Comparison of ENCODE assay signal across 8 mouse cellular contexts in the genomic region with DNA sequence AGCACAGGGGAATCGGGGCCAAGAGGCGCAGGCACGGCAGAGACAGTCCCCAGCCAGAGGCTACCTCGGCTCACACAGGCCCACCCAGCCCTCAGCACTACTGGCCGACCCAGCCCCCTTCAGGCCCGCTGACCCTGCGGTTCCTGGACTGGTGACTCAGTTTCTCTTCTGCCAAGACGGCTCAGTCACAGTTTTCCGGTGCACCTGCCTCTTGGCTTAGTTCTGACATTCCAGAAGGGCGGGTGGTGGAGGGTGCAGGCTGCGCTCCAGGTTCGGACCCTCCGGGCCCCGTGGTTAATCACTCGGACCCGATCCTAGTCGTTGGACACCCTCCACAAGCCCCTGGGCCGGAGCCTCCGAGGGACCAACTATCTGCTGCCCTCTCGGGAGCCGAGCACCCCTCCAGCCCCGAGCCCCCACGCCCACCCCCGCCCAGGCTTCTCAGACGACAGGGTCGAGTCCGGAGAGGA. TPM values are rescaled to one million over a fixed set of nuclear protein-coding genes. Genes with fewer than 3 reads are reported as not detected.
DNase-seq lines count a peak whose midpoint lies in the region; ATAC-seq and TF ChIP-seq lines count a peak whose summit lies in the region.

No protein-coding gene starts in this region.

- WGBS in lung, embryonic 16.5 days, result under 1% methylated on average over 26 of the region's 27 CpGs
- WGBS in forebrain, postnatal 0 days, result under 1% methylated on average over 27 of the region's 27 CpGs
- 2% methylated on average over 20 of the region's 27 CpGs for WGBS in limb, embryonic 14.5 days
- under 1% methylated on average over 27 of the region's 27 CpGs for WGBS in small intestine, adult 2 months

- peak overlapping the region; percentile 96 for H3K27ac ChIP-seq in lung, embryonic 16.5 days (ENCODE audit: low read length)
- H3K27ac ChIP-seq in forebrain, postnatal 0 days (ENCODE audit: low read depth, low read length), result peak overlapping the region; percentile 94
- H3K27ac ChIP-seq in limb, embryonic 14.5 days (replicated peaks; ENCODE audit: low read depth, low read length), result peak overlapping the region; percentile 90
- no peak overlapping the region for H3K27ac ChIP-seq in small intestine, adult 2 months (ENCODE audit: insufficient read depth, low read depth, low read length)

- peak overlapping the region; percentile 88 for H3K4me3 ChIP-seq in lung, embryonic 16.5 days (ENCODE audit: low read length)
- H3K4me3 ChIP-seq in forebrain, postnatal 0 days (ENCODE audit: low read depth, low read length), result peak overlapping the region; percentile 84
- peak overlapping the region; percentile 86 for H3K4me3 ChIP-seq in limb, embryonic 14.5 days (replicated peaks; ENCODE audit: low read length)
- H3K4me3 ChIP-seq in small intestine, adult 2 months (ENCODE audit: low read depth, low read length), result peak overlapping the region; percentile 80

- H3K9me3 ChIP-seq in lung, embryonic 16.5 days (ENCODE audit: control insufficient read depth, low read length), result no peaks in the 10 kb centered on the region
- no peaks in the 10 kb centered on the region for H3K9me3 ChIP-seq in forebrain, postnatal 0 days (ENCODE audit: low read length)
- no peaks in the 10 kb centered on the region for H3K9me3 ChIP-seq in limb, embryonic 14.5 days (ENCODE audit: control insufficient read depth, low read length)

- peaks cover 21% of the 10 kb centered on the region for H3K36me3 ChIP-seq in lung, embryonic 16.5 days (ENCODE audit: control insufficient read depth, insufficient read depth, low read length)
- H3K36me3 ChIP-seq in forebrain, postnatal 0 days (ENCODE audit: insufficient read depth), result peaks cover 33% of the 10 kb centered on the region
- H3K36me3 ChIP-seq in limb, embryonic 14.5 days (ENCODE audit: control insufficient read depth, insufficient read depth, low read length), result peaks cover 34% of the 10 kb centered on the region
- peaks cover 21% of the 10 kb centered on the region; the same call in 1 of the 2 replicates for H3K36me3 ChIP-seq in small intestine, adult 2 months (ENCODE audit: control insufficient read depth, insufficient read depth, low read length)

- H3K4me1 ChIP-seq in lung, embryonic 16.5 days (replicated peaks; ENCODE audit: control insufficient read depth, insufficient read depth, low read length), result peaks cover 9% of the 10 kb centered on the region
- H3K4me1 ChIP-seq in forebrain, postnatal 0 days (ENCODE audit: insufficient read depth), result peaks cover 14% of the 10 kb centered on the region; the same call in 1 of the 2 replicates
- H3K4me1 ChIP-seq in limb, embryonic 14.5 days (ENCODE audit: control insufficient read depth, insufficient read depth, low read length), result peaks cover 13% of the 10 kb centered on the region
- peaks cover 11% of the 10 kb centered on the region for H3K4me1 ChIP-seq in small intestine, adult 2 months (ENCODE audit: control insufficient read depth, insufficient read depth, insufficient read length, low read length)

- no peaks in the 10 kb centered on the region for H3K27me3 ChIP-seq in lung, embryonic 16.5 days (ENCODE audit: control insufficient read depth, insufficient read depth, low read depth, low read length)
- H3K27me3 ChIP-seq in forebrain, postnatal 0 days (ENCODE audit: insufficient read depth, low read length), result no peaks in the 10 kb centered on the region
- no peaks in the 10 kb centered on the region for H3K27me3 ChIP-seq in limb, embryonic 14.5 days (ENCODE audit: control insufficient read depth, insufficient read depth, low read length)
- no peaks in the 10 kb centered on the region for H3K27me3 ChIP-seq in small intestine, adult 2 months (ENCODE audit: control insufficient read depth, insufficient read depth, low read length)

- DNase-seq in adrenal gland, adult (ENCODE audit: inconsistent age in 2 of 2, low spot score in 1 of 2), result peak; percentile 62 to 80
- no peak for DNase-seq in adrenal gland, adult 8-10 months
- no peak for DNase-seq in lung, postnatal 14 days
- no peak for DNase-seq in forebrain, postnatal 0 days
- no peak for DNase-seq in limb, embryonic 14.5 days (ENCODE audit: low spot score)
- no peak for DNase-seq in ovary, postnatal 14 days (ENCODE audit: low spot score)

- peak; percentile 48 for ATAC-seq in lung, embryonic 16.5 days (ENCODE audit: low read depth)
- ATAC-seq in forebrain, postnatal 0 days, result no peak
- ATAC-seq in limb, embryonic 14.5 days (ENCODE audit: low FRiP score, low read depth), result no peak

- TF ChIP-seq CTCF in forebrain, postnatal 0 days (IDR thresholded peaks at IDR 0.05; ENCODE audit: low read depth), result no peak
- no peak for TF ChIP-seq CTCF in small intestine, adult 2 months (IDR thresholded peaks at IDR 0.05; ENCODE audit: extremely low read depth, insufficient read length, insufficient replicate concordance, low read depth, low read length)

- H3K4me2 ChIP-seq in lung, embryonic 16.5 days (ENCODE audit: low read depth, low read length), result peak overlapping the region; percentile 90
- peak overlapping the region; percentile 95 for H3K4me2 ChIP-seq in forebrain, postnatal 0 days (ENCODE audit: low read depth)
- peak overlapping the region; percentile 88 for H3K4me2 ChIP-seq in limb, embryonic 14.5 days (replicated peaks; ENCODE audit: low read depth, low read length, severe bottlenecking)

- no peak for TF ChIP-seq POLR2A in limb, embryonic 14.5 days (IDR thresholded peaks at IDR 0.05; ENCODE audit: borderline replicate concordance, extremely low read depth, insufficient read depth, insufficient read length)
- TF ChIP-seq POLR2A in small intestine, adult 2 months (IDR thresholded peaks at IDR 0.05; ENCODE audit: low read depth, low read length), result no peak

- H3K9ac ChIP-seq in lung, embryonic 16.5 days (ENCODE audit: low read length), result peak overlapping the region; percentile 99
- H3K9ac ChIP-seq in forebrain, postnatal 0 days, result peak overlapping the region; percentile 92
- peak overlapping the region; percentile 92 for H3K9ac ChIP-seq in limb, embryonic 14.5 days (ENCODE audit: low read depth, low read length, severe bottlenecking)

RNA-seq across cellular contexts. Expression of gene Sh2b1, which starts 0.7 kb away (rescaled TPM):
- 10 to 100 TPM; 54.3 to 78.7 (median 65.2) TPM for total RNA-seq in adrenal gland, adult 8-10 months (2022)
- polyA plus RNA-seq in lung, embryonic 16.5 days (2015; fragmentation: Nextera tagmentation; extraction: Ambion mirVana), result 47.2 and 48.5 TPM in 2 replicates
- 31.0 and 35.4 TPM in 2 replicates for total RNA-seq in forebrain, postnatal 0 days (2014; rRNA removed)
- polyA plus RNA-seq in forebrain, postnatal 0 days (2015; fragmentation: Nextera tagmentation; extraction: Ambion mirVana), result 66.0 and 70.4 TPM in 2 replicates
- polyA plus RNA-seq in limb, embryonic 14.5 days (2012; rRNA removed), result 83.3 and 94.6 TPM in 2 replicates
- polyA plus RNA-seq in limb, embryonic 14.5 days (2014; fragmentation: Nextera tagmentation; extraction: Ambion mirVana), result 50.2 and 53.7 TPM in 2 replicates
- polyA plus RNA-seq in small intestine, adult 2 months (2012; rRNA removed), result 30.5 and 54.4 TPM in 2 replicates

RNA-seq across cellular contexts. Expression of gene Atp2a1, which starts 11.6 kb away (rescaled TPM):
- under 1 TPM in 1 of 4 experiments, not detected in 3; 0.08 TPM for total RNA-seq in adrenal gland, adult 8-10 months (2022)
- 5.1 and 33.6 TPM in 2 replicates for polyA plus RNA-seq in lung, embryonic 16.5 days (2015; fragmentation: Nextera tagmentation; extraction: Ambion mirVana)
- total RNA-seq in forebrain, postnatal 0 days (2014; rRNA removed), result 0.24 and 0.54 TPM in 2 replicates
- polyA plus RNA-seq in forebrain, postnatal 0 days (2015; fragmentation: Nextera tagmentation; extraction: Ambion mirVana), result 0.10 and 0.45 TPM in 2 replicates
- 89.8 and 106 TPM in 2 replicates for polyA plus RNA-seq in limb, embryonic 14.5 days (2012; rRNA removed)
- 93.9 and 131 TPM in 2 replicates for polyA plus RNA-seq in limb, embryonic 14.5 days (2014; fragmentation: Nextera tagmentation; extraction: Ambion mirVana)
- polyA plus RNA-seq in small intestine, adult 2 months (2012; rRNA removed), result 0.08 and 0.23 TPM in 2 replicates

RNA-seq across cellular contexts. Expression of gene Tufm, which starts 12.6 kb away (rescaled TPM):
- 100 to 1,000 TPM; 205 to 255 (median 223) TPM for total RNA-seq in adrenal gland, adult 8-10 months (2022)
- 106 and 112 TPM in 2 replicates for polyA plus RNA-seq in lung, embryonic 16.5 days (2015; fragmentation: Nextera tagmentation; extraction: Ambion mirVana)
- total RNA-seq in forebrain, postnatal 0 days (2014; rRNA removed), result 75.9 and 76.5 TPM in 2 replicates
- 97.6 and 102 TPM in 2 replicates for polyA plus RNA-seq in forebrain, postnatal 0 days (2015; fragmentation: Nextera tagmentation; extraction: Ambion mirVana)
- polyA plus RNA-seq in limb, embryonic 14.5 days (2012; rRNA removed), result 109 and 111 TPM in 2 replicates
- 125 TPM in 2 replicates for polyA plus RNA-seq in limb, embryonic 14.5 days (2014; fragmentation: Nextera tagmentation; extraction: Ambion mirVana)
- 83.1 and 121 TPM in 2 replicates for polyA plus RNA-seq in small intestine, adult 2 months (2012; rRNA removed)

RNA-seq across cellular contexts. Expression of gene Atxn2l, which starts 28.7 kb away (rescaled TPM):
- 100 to 1,000 TPM in 2 of 4 experiments, 10 to 100 TPM in 2; 83.3 to 141 (median 110) TPM for total RNA-seq in adrenal gland, adult 8-10 months (2022)
- 36.0 and 38.5 TPM in 2 replicates for polyA plus RNA-seq in lung, embryonic 16.5 days (2015; fragmentation: Nextera tagmentation; extraction: Ambion mirVana)
- total RNA-seq in forebrain, postnatal 0 days (2014; rRNA removed), result 60.5 and 89.0 TPM in 2 replicates
- 39.5 and 56.8 TPM in 2 replicates for polyA plus RNA-seq in forebrain, postnatal 0 days (2015; fragmentation: Nextera tagmentation; extraction: Ambion mirVana)
- polyA plus RNA-seq in limb, embryonic 14.5 days (2012; rRNA removed), result 170 and 223 TPM in 2 replicates
- polyA plus RNA-seq in limb, embryonic 14.5 days (2014; fragmentation: Nextera tagmentation; extraction: Ambion mirVana), result 51.4 and 56.2 TPM in 2 replicates
- polyA plus RNA-seq in small intestine, adult 2 months (2012; rRNA removed), result 143 and 301 TPM in 2 replicates

RNA-seq across cellular contexts. Expression of gene Rabep2, which starts 46.0 kb away (rescaled TPM):
- 100 to 1,000 TPM in 2 of 4 experiments, 10 to 100 TPM in 2; 52.1 to 174 (median 93.2) TPM for total RNA-seq in adrenal gland, adult 8-10 months (2022)
- polyA plus RNA-seq in lung, embryonic 16.5 days (2015; fragmentation: Nextera tagmentation; extraction: Ambion mirVana), result 34.2 and 35.3 TPM in 2 replicates
- 26.1 and 26.4 TPM in 2 replicates for total RNA-seq in forebrain, postnatal 0 days (2014; rRNA removed)
- 17.3 and 19.3 TPM in 2 replicates for polyA plus RNA-seq in forebrain, postnatal 0 days (2015; fragmentation: Nextera tagmentation; extraction: Ambion mirVana)
- 35.1 and 35.2 TPM in 2 replicates for polyA plus RNA-seq in limb, embryonic 14.5 days (2012; rRNA removed)
- 30.7 and 31.2 TPM in 2 replicates for polyA plus RNA-seq in limb, embryonic 14.5 days (2014; fragmentation: Nextera tagmentation; extraction: Ambion mirVana)
- 9.9 and 20.3 TPM in 2 replicates for polyA plus RNA-seq in small intestine, adult 2 months (2012; rRNA removed)

Comparison
In these comparisons a context has a peak if more than half of its experiments do, and no peak if none do; other contexts are left out.
1. DNase-seq: peak in adrenal gland, adult (2 of 2); none in adrenal gland, adult 8-10 months (single experiment), lung, postnatal 14 days (single experiment), forebrain, postnatal 0 days (single experiment), limb, embryonic 14.5 days (single experiment) and ovary, postnatal 14 days (single experiment).
2. Peak in every context shown above with its lines, with median percentiles within 50 percentile points of each other: H3K4me2 ChIP-seq, H3K4me3 ChIP-seq and H3K9ac ChIP-seq.